7 mouse cellular contexts compared by ENCODE assay signal in the genomic region with DNA sequence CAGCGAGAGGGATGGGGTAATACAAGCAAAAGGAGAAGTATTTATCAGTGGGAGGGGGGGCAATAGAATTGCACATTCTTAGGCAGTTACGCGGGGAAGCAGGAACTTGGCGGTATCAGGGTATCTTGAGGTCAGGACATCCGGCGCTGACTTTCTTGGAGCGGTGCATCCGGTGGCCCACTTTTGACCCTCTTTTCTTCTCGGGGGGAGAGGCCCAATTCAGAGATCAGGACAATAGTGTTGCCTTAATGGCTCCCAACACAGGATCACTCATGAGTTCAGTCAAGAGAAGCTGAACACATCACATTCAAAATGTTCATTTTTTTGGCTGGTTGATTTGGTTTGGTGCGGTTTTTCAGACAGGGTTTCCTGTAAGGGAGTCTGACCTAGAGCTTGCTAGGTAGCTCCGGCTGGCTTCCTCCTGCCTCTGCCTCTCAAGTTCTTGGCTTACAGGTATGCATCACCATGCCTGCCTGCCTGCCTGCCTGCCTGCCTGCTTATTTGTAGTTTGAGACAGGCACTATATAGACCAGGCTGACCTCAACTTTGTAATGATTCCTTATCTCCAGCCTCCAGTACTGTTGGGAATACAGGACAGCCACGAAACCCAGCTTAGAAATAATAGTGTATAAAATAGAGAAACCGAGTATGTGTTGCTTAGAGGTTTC. TPM values are rescaled to one million over a fixed set of nuclear protein-coding genes. Genes with fewer than 3 reads are reported as not detected.
DNase-seq lines count a peak whose midpoint lies in the region; ATAC-seq and TF ChIP-seq lines count a peak whose summit lies in the region.
"Not testable (repeated sequence)": the region's sequence is repeated elsewhere in the genome, so short reads cannot be mapped to it uniquely, and the experiment has no call there.

No protein-coding gene starts in this region.

- not testable (repeated sequence) for H3K27ac ChIP-seq in CH12.LX (ENCODE audit: insufficient read depth, low read depth); forebrain, embryonic 14.5 days (ENCODE audit: low read depth, low read length); hindbrain, embryonic 15.5 days (replicated peaks); kidney, embryonic 14.5 days (ENCODE audit: low read depth, low read length); lung, embryonic 16.5 days (ENCODE audit: low read length); midbrain, embryonic 16.5 days (ENCODE audit: low read length)
- H3K27ac ChIP-seq in heart, embryonic 10.5 days: 0 out of 2 replicates have a peak overlapping the region, but pooled peaks have one; percentile 32

- H3K9ac ChIP-seq in CH12.LX (ENCODE audit: insufficient read depth, low read depth); forebrain, embryonic 14.5 days (ENCODE audit: low read length); hindbrain, embryonic 15.5 days; kidney, embryonic 14.5 days (ENCODE audit: low read depth, low read length); lung, embryonic 16.5 days (ENCODE audit: low read length); midbrain, embryonic 16.5 days (ENCODE audit: low read depth, low read length): not testable (repeated sequence)

- peak overlapping the region; percentile 11; the same call in 1 of the 2 replicates for H3K4me2 ChIP-seq in CH12.LX (ENCODE audit: insufficient read depth, low read depth, poor library complexity, severe bottlenecking)
- not testable (repeated sequence) for H3K4me2 ChIP-seq in forebrain, embryonic 14.5 days (ENCODE audit: low read length); hindbrain, embryonic 15.5 days; kidney, embryonic 14.5 days (replicated peaks; ENCODE audit: low read depth, low read length); lung, embryonic 16.5 days (ENCODE audit: low read depth, low read length); midbrain, embryonic 16.5 days (ENCODE audit: low read length)

- H3K36me3 ChIP-seq in CH12.LX (replicated peaks in 1 of 2; ENCODE audit: control insufficient read depth in 1 of 2, insufficient read depth in 1 of 2, low read length in 1 of 2): peaks cover 4 to 56% of the 10 kb centered on the region in 2 experiments
- H3K36me3 ChIP-seq in forebrain, embryonic 14.5 days (ENCODE audit: control insufficient read depth, insufficient read depth, low read length); heart, embryonic 10.5 days; hindbrain, embryonic 15.5 days; kidney, embryonic 14.5 days (ENCODE audit: control insufficient read depth, insufficient read depth, low read length); lung, embryonic 16.5 days (ENCODE audit: control insufficient read depth, insufficient read depth, low read length); midbrain, embryonic 16.5 days (ENCODE audit: control insufficient read depth, insufficient read depth, low read length): not testable (repeated sequence)

- not testable (repeated sequence) for H3K9me3 ChIP-seq in CH12.LX (replicated peaks; ENCODE audit: low read length); forebrain, embryonic 14.5 days (replicated peaks; ENCODE audit: control insufficient read depth, low read length); heart, embryonic 10.5 days; hindbrain, embryonic 15.5 days; kidney, embryonic 14.5 days (ENCODE audit: control insufficient read depth, low read length); lung, embryonic 16.5 days (ENCODE audit: control insufficient read depth, low read length); midbrain, embryonic 16.5 days (replicated peaks; ENCODE audit: control insufficient read depth, low read length, poor library complexity, severe bottlenecking)

- not testable (repeated sequence) for H3K4me3 ChIP-seq in CH12.LX (replicated peaks in 1 of 3; ENCODE audit: low read depth in 2 of 3, low read length in 2 of 3, poor library complexity in 1 of 3); forebrain, embryonic 14.5 days (ENCODE audit: low read depth, low read length); heart, embryonic 10.5 days; hindbrain, embryonic 15.5 days; kidney, embryonic 14.5 days (ENCODE audit: low read length); lung, embryonic 16.5 days (ENCODE audit: low read length); midbrain, embryonic 16.5 days (ENCODE audit: low read depth, low read length)

- TF ChIP-seq EP300 in CH12.LX (IDR thresholded peaks at IDR 0.05; ENCODE audit: low read length): not testable (repeated sequence)

- TF ChIP-seq CTCF in CH12.LX (conservative IDR thresholded peaks at IDR 0.05 in 1 of 2, IDR thresholded peaks at IDR 0.05 in 1 of 2; ENCODE audit: low read depth in 2 of 2, low read length in 2 of 2): not testable (repeated sequence)

- ATAC-seq in forebrain, embryonic 14.5 days: peak; percentile 30; the same call in 1 of the 2 replicates
- peak; percentile 49; the same call in 1 of the 2 replicates for ATAC-seq in hindbrain, embryonic 15.5 days (ENCODE audit: low FRiP score, low read depth)
- 0 out of 2 replicates have a peak, but pooled peaks have one; percentile 4 for ATAC-seq in kidney, embryonic 14.5 days (ENCODE audit: low FRiP score, low TSS enrichment)
- 0 out of 2 replicates have a peak, but pooled peaks have one; percentile 20 for ATAC-seq in lung, embryonic 16.5 days (ENCODE audit: low read depth)
- ATAC-seq in midbrain, embryonic 16.5 days: peak; percentile 27

- not testable (repeated sequence) for DNase-seq in CH12.LX (ENCODE audit: extremely low read depth); forebrain, embryonic 14.5 days (ENCODE audit: low spot score); heart, embryonic 10.5 days (ENCODE audit: low spot score)

- not testable (repeated sequence) for TF ChIP-seq POLR2A in CH12.LX (IDR thresholded peaks at IDR 0.05; ENCODE audit: low read depth, low read length)

- not testable (repeated sequence) for H3K79me2 ChIP-seq in CH12.LX (replicated peaks; ENCODE audit: control insufficient read depth, extremely low read depth, insufficient read depth, poor library complexity, severe bottlenecking)

- not testable (repeated sequence) for H3K4me1 ChIP-seq in CH12.LX (ENCODE audit: control insufficient read depth in 1 of 2, insufficient read depth in 2 of 2); forebrain, embryonic 14.5 days (ENCODE audit: control insufficient read depth, insufficient read depth, low read length); heart, embryonic 10.5 days; hindbrain, embryonic 15.5 days (replicated peaks); kidney, embryonic 14.5 days (ENCODE audit: control insufficient read depth, insufficient read depth, low read length); lung, embryonic 16.5 days (replicated peaks; ENCODE audit: control insufficient read depth, insufficient read depth, low read length); midbrain, embryonic 16.5 days (ENCODE audit: control insufficient read depth, insufficient read depth, low read length)

- dilution Hi-C loops in CH12.LX (cut with MboI; ENCODE audit: extremely low pct_ligation_motif_present, extremely low pct_unique_long_range_greater_than_20kb, low sequenced_read_pairs): loop anchor here (25.0 kb wide), 1 partner anchor 221 kb away; the partner anchor contains the start of gene Gbp5

- TF ChIP-seq RAD21 in CH12.LX (IDR thresholded peaks at IDR 0.05; ENCODE audit: low read depth, low read length): not testable (repeated sequence)

- in situ Hi-C loops in CH12.LX (cut with MboI; ENCODE audit: low pct_ligation_motif_present, low pct_unique_long_range_greater_than_20kb, low sequenced_read_pairs): loop anchor here (5.0 to 25.0 kb wide), 5 partner anchors 36 to 421 kb away; partner anchors contain the start of genes Gbp3 and Gbp5

- H3K27me3 ChIP-seq in CH12.LX (replicated peaks); forebrain, embryonic 14.5 days (replicated peaks; ENCODE audit: control insufficient read depth, insufficient read depth, low read length); heart, embryonic 10.5 days (ENCODE audit: insufficient read depth, poor library complexity, severe bottlenecking); hindbrain, embryonic 15.5 days; kidney, embryonic 14.5 days (ENCODE audit: control insufficient read depth, insufficient read depth, low read length); lung, embryonic 16.5 days (ENCODE audit: control insufficient read depth, insufficient read depth, low read depth, low read length); midbrain, embryonic 16.5 days (ENCODE audit: control insufficient read depth, insufficient read depth, low read depth, low read length): not testable (repeated sequence)

- WGBS in forebrain, embryonic 14.5 days: 85% methylated on average over 13 of the region's 13 CpGs
- WGBS in heart, embryonic 10.5 days: 74% methylated on average over 13 of the region's 13 CpGs
- 88% methylated on average over 13 of the region's 13 CpGs for WGBS in hindbrain, embryonic 15.5 days
- 84% methylated on average over 13 of the region's 13 CpGs for whole genome bisulfite sequencing in kidney, embryonic 14.5 days
- WGBS in lung, embryonic 16.5 days: 73% methylated on average over 13 of the region's 13 CpGs
- WGBS in midbrain, embryonic 16.5 days: 83% methylated on average over 13 of the region's 13 CpGs

RNA-seq across cellular contexts. Expression of gene Kyat3, which starts 7.5 kb away (rescaled TPM):
- total RNA-seq in CH12.LX (2012; rRNA removed) (43.3 and 56.2 TPM in 2 replicates), CH12.LX (2014; rRNA removed) (122 and 135 TPM in 2 replicates)
- 86.1 and 95.0 TPM in 2 replicates for polyA plus RNA-seq in CH12.LX (2012; ENCODE audit: insufficient read length, low read depth)
- 6.2 and 7.5 TPM in 2 replicates for polyA plus RNA-seq in forebrain, embryonic 14.5 days (2014; fragmentation: Nextera tagmentation; extraction: Ambion mirVana)
- 10.6 and 11.6 TPM in 2 replicates for polyA plus RNA-seq in heart, embryonic 10.5 days (2016; fragmentation: Nextera tagmentation; extraction: Ambion mirVana)
- 5.4 and 5.6 TPM in 2 replicates for polyA plus RNA-seq in hindbrain, embryonic 15.5 days (2015; fragmentation: Nextera tagmentation; extraction: Ambion mirVana)
- polyA plus RNA-seq in kidney, embryonic 14.5 days (2014; fragmentation: Nextera tagmentation; extraction: Ambion mirVana): 20.9 and 24.5 TPM in 2 replicates
- polyA plus RNA-seq in lung, embryonic 16.5 days (2015; fragmentation: Nextera tagmentation; extraction: Ambion mirVana): 12.7 and 14.0 TPM in 2 replicates
- polyA plus RNA-seq in midbrain, embryonic 16.5 days (2015; fragmentation: Nextera tagmentation; extraction: Ambion mirVana): 3.6 and 4.9 TPM in 2 replicates

RNA-seq across cellular contexts. Expression of gene Gtf2b, which starts 56.5 kb away (rescaled TPM):
- total RNA-seq in CH12.LX (2012; rRNA removed) (120 and 144 TPM in 2 replicates), CH12.LX (2014; rRNA removed) (297 and 321 TPM in 2 replicates)
- polyA plus RNA-seq in CH12.LX (2012; ENCODE audit: insufficient read length, low read depth): 138 and 151 TPM in 2 replicates
- polyA plus RNA-seq in forebrain, embryonic 14.5 days (2014; fragmentation: Nextera tagmentation; extraction: Ambion mirVana): 99.8 and 112 TPM in 2 replicates
- 63.1 and 73.2 TPM in 2 replicates for polyA plus RNA-seq in heart, embryonic 10.5 days (2016; fragmentation: Nextera tagmentation; extraction: Ambion mirVana)
- polyA plus RNA-seq in hindbrain, embryonic 15.5 days (2015; fragmentation: Nextera tagmentation; extraction: Ambion mirVana): 71.2 and 72.9 TPM in 2 replicates
- 81.6 and 106 TPM in 2 replicates for polyA plus RNA-seq in kidney, embryonic 14.5 days (2014; fragmentation: Nextera tagmentation; extraction: Ambion mirVana)
- 91.6 and 94.9 TPM in 2 replicates for polyA plus RNA-seq in lung, embryonic 16.5 days (2015; fragmentation: Nextera tagmentation; extraction: Ambion mirVana)
- polyA plus RNA-seq in midbrain, embryonic 16.5 days (2015; fragmentation: Nextera tagmentation; extraction: Ambion mirVana): 65.4 and 73.9 TPM in 2 replicates
